Mouse (Mus musculus) thymus, postnatal 0 days (tissue): ENCODE results near the gene Nkain2. TPM values are rescaled to one million over a fixed set of nuclear protein-coding genes. Genes with fewer than 3 reads are reported as not detected.
"Not testable (repeated sequence)": the region's sequence is repeated elsewhere in the genome, so short reads cannot be mapped to it uniquely, and the experiment has no call there.

ENCODE experiments used
- DNase-seq: peaks from one replicate; pipeline ENCODE4 v3.0.0-alpha.2; 2015; ENCODE audit warnings: low spot score
- polyA plus RNA-seq: library from polyadenylated mRNA; unstranded; fragments of >200 nt; fragmentation: Nextera tagmentation; extraction: Ambion mirVana; gene quantifications from 2 replicates; pipeline ENCODE4 v1.2.1, GENCODE M21; 2015

The Nkain2 gene
- polyA plus RNA-seq, 1 experiment from 2014 or later: not detected

DNA sequence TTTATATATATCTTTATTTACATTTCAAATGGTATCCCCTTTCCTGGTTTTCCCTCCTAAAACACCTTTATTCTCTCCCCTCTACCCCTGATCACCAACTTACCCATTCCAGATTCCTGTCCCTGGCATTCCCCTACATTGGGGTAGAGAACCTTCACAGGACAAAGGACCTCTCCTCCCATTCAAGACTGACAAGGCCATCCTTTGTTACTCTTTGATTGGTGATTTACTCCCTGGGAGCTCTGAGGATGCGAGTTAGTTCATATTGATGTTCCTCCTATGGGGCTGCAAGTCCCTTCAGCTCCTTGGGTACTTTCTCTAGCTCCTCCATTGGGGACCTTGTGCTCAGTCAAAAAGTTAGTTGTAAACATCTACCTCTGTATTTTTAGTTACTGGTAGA, 798.9 kb downstream of the Nkain2 start:
- DNase-seq: no peak

DNA sequence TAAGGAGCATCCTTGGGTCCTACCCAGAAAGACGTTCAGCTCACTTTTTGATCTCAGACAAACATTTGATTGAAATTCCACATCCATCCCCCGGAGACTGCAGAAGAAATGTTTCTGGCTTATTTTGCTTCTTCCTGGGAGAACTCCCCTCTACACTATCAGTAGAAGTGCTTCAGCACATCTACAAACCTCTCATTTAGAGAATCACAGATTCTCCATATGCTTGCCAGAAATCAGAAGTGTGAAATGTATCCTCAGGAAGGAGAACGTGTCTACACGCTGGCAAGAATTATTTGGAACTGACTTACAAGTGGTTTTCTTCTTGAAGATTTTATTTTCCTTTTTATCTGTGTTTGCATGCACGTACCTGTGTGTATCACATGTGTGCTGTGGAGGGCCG, 829.9 kb downstream of the Nkain2 start:
- DNase-seq: no peak

DNA sequence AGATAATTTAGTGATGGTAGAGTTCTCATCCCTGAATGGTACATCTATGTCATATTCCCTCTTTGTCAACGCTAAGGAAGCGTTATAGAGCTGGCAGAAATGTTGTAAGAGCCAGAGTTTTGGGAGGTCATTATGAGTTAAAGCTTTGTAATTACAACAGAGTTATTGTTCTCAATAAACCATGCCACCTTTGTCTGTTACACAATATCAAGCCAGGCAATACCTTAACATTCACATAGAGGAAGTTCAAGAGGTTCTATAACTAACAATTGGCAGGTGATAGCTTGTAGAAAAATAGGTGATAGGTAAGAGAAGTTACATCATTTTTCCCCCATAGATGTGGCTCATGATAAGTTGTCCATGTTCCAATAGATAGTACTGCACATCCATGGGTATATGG, 832.0 kb downstream of the Nkain2 start:
- no peak for DNase-seq

DNA sequence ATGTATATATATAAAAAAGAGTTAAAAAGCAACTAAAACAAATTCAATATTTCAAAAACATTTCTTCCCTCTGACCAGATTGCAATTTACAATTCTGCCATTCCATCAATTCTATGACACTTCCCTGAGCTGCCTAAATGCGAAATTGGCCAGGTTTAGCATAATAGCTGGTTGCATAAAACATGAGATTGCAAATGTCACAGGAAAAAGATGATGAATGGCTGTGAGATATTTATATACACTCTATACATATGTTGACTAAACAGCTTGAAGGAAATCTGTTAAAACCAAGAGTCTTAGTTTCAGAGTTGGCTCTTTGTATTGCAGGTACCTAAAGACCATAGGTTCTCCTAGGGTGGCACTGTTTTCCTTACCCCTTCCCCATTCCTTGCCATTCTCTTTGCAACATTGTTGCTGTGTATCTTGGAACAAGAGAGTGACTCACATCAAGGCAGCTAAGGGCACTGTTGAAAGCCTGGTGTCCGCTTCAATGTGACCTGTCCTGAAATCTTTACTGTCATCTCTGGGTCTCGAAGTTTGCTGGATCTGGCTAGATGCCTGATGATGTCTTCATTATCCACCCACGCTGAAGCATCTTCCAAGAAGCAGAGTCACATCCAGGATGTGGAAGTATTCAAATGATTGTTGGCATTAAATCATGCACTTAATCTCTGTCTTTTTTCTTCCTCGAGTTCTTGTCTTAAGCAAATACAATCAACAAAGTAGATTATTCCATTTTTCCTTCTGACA, 837.5 kb downstream of the Nkain2 start:
- no peak for DNase-seq

DNA sequence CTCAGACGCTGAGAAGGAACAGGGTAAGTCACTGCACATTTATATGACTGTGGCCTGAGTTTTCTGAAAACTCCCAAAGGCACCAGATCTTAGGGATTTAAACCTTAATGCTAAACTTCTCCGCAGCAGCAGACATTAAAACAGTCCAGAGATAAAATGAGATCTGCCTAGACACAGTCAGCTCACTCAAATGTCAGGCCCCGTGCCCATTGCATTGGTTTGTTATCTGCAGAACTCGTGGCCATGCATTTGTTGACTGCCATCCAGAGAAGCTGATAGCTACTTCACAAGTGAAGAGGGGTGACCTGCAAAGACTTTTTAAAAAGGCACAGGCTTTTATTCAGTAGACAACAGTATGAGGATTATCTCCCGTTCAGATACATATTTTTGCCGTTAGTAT, 838.2 kb downstream of the Nkain2 start:
- no peak for DNase-seq

DNA sequence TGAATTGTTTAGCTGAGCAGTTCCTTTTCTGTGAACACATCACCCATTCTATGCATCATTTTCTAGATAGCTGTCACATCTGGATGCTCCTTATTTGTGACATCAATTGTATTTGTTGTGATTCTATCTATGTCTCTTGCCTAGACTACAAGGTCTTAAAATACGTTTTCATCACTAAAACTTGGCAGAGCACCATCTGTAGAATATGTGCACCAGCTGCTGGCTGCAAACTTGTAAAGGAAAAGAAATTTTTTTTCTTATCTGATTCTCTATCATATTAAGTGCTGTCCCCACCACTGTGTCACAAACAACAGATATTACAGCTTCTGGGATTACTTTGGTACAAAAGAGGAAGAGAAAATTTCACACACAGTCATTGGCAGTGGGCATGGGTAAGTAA, 860.3 kb downstream of the Nkain2 start:
- DNase-seq: no peak

DNA sequence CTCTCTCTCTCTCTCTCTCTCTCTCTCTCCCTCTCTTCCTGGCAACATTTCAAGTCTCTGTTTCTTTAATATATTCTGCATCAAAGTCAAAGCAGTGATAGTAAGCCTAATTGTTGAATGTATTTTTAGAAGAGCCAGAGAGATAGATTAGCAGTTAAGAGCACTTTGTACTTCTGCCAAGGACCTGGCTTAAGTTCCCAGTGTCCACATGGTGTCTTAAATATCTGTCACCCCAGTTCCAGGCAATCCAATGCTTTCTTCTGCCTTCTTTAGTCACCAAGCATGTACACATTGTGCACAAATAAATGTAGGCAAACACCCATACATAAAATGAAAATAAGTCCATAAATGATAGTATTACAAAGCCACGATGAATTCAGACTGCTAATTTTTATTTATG, 871.9 kb downstream of the Nkain2 start:
- no peak for DNase-seq

DNA sequence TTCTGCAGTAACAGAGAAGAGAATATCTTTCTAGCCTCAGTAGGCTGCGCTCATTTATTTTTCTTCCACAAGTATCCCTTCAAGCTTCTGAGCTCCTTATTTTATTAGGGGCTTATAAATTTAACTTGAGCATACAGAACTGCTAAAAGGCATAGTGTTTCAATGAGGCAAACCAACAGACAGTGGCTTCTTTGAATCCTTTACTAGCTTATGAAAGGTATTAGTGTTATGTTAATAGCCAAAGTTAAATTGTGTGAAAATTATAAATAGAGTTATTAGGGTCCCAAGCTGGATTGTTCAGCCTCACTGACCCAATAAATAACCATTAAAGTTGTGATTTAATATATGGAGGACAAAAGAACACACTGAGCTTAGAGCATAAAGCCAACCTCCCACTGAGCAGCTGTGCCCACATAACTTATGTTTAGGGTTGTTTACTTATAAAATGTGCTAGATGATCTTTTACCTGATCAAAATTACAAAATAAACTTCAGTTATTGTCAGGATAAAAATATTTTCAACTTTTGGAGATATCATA, 889.0 kb downstream of the Nkain2 start:
- no peak for DNase-seq

DNA sequence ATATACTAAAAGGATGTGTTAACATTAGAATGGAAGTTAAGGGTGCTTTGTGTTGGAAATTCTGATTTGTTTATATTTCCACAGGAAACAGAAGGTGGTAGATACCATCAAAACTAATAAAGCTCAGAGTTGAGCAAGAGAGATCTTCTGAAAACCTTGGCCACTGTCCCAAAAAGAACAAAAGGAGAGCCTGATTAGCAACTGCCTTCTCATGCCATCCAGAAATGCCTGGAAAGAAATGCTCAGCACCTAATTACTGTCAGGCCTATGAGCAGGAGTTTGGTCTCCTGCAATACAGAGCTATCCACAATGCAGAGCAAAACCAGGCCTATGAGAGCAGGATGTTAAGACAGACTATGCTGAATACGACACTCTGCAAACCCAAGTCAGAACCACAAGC, 897.1 kb downstream of the Nkain2 start:
- no peak for DNase-seq

DNA sequence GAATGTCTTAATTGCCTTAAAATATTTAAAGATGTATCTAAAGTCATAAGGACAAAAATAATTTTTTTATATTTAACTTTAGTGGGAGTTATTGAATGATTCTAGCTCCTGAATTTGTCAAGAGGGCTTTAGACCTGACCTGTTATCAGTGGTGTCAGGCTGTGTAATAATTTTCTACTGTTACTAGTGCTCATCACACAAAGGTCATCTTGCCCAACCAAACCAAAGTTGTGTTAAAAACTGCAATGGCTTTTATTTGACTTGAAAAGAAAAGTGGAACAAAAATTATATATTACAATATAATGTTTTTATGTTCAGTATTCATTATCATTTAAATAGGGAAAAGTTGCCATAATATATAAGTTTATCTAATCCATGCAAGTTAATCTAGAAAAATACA, 911.9 kb downstream of the Nkain2 start:
- DNase-seq: no peak

DNA sequence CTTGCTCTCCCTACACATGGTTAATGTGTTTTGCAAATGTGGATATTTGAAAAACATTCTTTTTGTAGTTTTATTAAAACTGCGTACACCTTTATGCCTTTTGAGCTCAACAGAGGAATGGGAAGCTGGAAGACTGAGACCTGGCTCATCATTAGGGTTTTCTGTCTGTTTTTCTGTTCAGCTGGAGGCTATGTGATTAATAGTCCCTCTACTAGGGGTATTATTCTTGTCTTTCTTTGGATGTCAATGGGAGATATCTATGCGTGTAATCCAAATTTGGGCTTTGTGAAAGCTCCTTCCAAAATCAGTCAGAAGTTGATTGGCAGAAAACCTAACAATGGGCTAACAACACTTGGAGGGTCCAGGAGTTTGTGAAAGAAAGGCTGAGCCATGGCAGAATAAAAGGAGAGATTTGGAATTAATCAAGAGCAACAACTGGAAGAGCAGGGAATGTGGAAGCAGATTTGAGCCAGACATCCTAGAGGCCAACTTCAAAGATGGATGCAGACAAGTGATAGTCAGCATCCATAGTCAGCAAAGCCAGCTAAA, 943.0 kb downstream of the Nkain2 start:
- no peak for DNase-seq

DNA sequence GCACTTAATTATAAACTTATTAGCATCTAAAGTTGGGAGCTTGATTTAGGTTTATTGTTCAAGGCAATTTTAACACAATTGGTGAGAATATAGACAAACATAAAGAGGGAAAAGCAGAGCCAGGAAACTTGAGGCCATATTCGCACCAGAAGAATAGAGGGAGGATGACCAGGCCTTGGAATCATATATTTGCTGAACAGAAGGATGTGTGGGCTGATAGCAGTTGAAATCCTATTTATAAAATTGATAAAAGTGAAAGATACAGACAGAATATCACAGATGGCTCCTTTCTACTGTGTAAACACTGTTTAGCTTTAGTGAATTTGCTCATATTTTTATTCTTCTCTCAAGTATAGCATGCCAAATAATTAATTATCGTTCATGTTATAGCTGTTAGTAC, 958.3 kb downstream of the Nkain2 start:
- DNase-seq: no peak

DNA sequence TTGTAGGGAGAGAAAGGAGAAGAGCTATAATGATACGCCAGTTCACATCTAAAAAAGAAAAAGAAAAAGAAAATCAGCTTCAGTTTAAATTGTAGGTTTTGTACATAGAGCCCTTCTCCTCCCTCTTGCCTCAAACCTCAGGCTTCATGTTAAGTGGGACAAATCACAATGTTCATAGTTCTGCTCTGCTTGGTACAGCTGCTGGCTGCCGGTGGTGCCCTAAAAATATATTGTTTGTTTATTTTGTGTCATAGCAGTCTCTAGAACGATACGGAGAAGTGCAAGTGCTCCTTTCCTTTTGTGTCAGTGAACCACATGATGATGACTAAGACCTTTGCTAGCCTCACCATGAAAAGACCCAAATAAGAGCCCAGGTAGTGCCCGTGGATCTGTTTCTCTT, 962.6 kb downstream of the Nkain2 start:
- no peak for DNase-seq

DNA sequence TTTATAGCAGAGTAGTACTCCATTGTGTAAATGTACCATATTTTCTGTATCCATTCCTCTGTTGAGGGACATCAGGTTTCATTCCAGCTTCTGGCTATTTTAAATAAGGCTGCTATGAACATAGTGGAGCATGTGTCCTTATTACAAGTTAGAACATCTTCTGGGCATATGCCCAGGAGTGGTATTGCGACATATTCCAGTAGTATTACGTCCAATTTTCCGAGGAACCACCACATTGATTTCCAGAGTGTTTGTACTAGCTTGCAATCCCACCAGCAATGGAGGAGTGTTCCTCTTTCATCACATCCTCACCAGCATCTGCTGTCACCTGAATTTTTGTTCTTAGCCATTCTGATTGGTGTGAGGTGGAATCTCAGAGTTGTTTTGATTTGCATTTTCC, 969.4 kb downstream of the Nkain2 start:
- not testable (repeated sequence) for DNase-seq

DNA sequence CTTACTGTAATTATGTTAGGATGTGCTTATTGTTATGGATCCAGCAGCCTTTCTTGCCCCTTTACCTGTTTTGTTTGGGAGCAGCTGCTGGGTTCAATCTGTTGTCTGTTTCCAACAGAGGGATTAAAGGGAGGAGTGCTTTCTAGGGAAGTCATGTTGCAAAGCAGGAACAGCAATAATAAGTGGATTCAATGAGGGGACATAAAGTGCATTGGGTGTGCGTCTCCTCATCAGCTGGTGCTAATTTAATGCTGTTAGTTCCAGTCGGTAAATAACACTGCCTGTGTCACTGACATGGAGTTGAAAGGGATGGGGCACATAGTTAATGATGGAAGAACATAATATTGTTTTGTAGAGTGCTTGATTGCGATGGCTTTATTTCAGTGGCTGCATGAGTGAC, 982.8 kb downstream of the Nkain2 start:
- DNase-seq: no peak

DNA sequence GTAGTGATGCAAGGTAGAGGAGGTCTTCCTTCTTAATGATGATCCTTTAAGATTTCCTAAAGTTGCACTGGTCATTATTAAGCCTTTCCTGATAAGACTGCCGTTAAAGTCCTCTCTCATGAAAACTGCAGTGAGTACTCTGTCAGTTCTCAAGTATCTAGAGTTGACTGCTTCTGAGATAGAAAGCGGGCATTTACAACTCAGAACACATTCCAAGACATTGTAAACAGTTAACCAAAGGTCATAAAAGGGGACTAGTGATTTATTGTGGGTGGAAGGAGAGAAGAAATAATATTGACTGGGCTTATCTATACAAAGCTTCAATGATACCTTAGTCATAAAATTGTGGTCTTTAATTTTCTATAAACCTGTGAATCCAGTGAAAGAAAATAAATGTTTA, 990.8 kb downstream of the Nkain2 start:
- DNase-seq: no peak

DNA sequence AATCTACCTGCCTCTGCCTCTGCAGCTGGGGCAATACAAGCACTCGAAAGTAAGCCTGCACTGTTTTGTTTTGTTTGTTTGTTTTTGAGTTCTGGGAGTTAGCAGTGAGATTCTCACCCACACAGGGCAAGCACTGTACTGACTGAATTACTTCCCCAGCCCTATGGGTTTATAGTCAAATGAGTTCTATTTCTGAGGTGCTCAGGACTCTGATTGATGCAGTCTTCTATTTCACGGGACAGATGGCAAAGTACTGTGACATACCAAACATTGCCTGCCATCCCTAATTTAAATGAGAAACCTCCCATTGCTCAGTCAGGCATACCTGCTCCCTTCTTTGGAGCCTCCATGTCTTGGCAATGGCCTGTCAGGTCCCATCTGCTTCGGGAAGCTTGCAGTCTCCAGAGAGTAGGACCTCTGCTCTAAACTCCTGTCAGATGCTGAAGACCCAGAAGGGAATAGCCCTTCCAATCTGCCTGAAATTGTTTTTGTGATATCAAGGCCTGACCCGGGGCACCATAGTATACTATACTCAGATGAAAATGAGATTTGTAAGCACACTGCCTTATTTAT, 1016.9 kb downstream of the Nkain2 start:
- DNase-seq: no peak

DNA sequence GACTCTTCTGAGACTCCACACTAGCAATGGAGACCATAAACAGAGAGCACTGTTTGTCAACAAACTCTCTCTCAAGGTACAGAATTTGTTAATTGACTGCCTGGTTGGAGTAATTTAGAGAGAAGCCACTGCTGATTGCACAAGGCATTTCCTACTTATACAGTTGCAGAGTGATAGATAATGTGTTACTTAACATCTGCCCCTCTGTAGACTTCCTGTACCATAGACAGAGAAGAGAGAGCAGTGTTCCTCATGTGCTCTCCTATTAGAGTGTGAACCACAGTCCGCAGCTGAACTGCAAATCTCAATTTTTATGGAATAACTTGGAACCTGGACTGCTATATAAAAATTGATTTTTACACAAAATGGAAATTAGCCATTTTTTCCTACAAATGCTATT, 1022.0 kb downstream of the Nkain2 start:
- DNase-seq: no peak

DNA sequence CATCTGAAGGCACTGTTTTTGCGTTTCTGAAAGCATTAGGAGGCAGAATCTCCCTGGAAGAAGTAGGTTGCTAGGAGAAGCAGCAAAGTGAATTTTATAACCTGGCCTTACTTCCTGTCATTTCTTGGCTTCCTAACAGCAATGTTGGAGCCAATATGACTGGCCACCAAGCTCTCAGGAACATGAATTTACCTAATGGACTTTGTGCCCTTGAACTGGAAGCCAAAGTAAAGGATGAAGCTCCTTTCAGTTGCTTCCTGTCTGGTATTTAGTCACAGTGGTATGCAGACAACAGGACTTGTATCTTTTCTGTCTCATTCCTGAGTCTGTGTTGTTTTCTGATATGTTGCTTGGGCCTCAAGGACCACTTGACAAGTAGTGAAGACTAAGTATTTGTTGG, 1063.2 kb downstream of the Nkain2 start:
- DNase-seq: no peak

DNA sequence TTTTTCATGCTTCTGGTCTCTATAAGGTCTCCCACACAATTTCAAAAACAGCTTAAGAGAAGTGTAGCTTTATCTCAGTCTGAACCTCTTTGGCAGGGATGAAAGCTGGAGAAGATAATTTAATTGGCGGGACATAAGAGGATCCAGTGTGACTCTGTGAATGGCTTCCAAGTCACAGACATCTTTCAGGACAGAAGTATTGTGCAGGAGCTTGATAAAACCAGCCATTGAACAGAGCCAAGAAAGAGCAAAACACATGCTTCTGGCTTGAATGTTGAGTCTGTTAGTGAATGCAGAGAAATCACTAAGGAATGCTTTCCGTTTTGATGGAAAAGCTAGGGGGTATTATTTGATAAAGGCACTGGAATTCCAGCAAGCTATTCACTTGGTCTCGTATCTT, 1077.7 kb downstream of the Nkain2 start:
- DNase-seq: no peak

DNA sequence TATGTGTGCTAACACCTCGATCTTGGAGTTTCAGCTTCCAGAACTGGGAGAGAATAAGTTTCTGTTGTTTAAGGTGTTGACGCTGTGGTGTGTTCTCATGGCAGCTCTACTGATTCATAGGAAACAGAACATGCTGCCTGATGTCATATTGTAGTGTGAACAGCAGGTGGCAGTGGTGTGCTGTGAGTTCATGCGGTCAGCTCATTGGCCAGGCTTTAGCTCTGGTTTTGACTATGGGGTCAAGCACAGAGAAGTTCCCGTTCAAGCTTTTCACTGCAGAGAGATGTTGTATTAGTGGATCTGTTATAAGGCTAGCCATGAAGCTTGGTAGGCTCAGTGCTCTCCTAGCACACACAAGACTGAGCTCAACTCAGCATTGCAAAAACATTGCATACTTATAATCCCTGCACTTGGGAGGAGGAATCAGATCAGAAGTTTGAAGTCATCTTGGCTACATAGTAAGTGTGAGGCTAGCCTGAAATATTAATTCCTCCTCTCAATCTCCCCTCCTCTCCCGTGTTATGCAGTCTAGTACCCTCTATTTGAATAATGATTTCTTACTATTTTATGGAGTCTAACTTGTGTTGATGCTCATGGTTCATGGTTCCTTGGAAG, 1147.7 kb downstream of the Nkain2 start:
- no peak for DNase-seq

DNA sequence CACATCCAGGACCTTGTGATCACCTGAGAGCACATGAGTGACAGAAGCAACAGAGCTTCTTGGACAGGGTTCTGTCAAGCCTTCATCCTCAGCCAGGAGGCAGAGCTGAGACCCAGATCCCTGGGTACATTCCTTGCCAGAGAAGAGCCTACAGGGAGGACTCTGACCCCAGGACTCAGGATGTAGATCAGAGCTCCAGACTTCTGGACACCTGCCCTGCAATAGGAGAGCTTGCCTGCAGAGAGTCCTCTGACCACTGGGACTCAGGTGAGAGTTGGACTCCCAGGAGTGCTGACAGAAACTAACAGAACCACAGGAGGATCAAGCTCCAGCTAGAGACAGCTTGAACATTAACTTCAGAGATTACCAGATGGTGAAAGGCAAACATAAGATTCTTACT, 1162.2 kb downstream of the Nkain2 start:
- DNase-seq: no peak

DNA sequence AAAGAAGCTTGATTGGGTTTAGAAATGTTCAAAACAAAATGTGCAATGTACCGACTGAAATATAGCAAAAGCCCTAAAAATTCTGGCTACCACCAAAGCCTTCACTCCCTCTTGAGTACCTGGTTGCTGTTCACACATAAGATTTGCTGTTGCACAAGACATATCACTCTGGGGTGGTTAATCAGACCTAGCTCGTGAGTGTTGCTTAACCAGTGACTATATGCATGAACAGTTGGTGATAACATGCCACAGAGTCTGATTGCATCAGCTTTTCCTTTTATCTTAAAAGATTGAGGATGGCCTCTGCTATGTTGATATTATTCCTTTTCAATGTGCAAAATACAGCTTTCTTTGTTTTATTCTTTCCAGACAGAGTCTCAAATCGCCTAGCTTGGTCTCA, 1243.0 kb downstream of the Nkain2 start:
- DNase-seq: no peak
